ENCODE assay signal across 8 mouse cellular contexts in the genomic region with DNA sequence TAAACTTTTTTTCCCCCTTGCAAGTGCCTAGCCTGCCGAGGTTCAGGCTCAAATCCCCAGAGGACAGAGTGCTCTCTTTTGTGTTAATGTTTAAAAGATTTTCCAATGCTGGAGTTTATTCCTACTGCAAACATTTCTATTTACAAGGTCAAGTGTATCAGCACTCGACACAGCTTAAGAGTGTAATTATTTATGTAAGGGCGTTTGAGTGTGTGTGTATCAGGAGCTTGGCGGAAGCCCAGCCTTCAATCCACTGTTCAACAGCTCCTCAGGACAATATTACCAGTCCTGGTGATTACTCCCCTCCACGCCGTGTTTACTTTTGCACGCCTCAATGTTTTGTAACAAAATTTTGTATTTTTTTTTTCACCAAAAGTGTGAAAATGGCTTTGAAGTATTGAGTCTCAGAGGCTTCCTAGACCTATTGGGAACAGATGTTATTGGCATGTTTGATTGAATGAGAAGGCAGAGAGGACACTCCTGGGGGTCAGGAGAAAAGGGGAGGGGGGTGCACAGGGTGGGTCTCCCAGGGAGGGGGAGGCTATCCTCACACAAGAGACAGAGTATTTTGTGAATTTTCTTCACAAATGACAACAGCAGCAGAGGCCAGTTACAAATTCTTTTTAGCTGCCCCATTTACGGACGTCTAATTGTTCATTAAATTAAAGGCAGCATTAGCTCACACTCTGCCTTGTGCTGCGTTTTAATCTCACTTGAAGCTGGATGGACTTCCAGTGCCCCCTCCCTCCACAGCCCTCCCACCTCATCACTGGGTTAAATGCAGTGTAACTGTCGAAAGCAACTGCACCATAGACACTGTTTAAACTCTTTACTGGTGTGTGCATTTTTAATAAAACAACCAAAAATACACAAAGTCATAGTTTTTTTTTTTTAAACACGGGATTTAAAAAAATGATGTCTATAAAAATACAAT. TPM values are rescaled to one million over a fixed set of nuclear protein-coding genes. Genes with fewer than 3 reads are reported as not detected.
DNase-seq lines count a peak whose midpoint lies in the region; TF ChIP-seq lines count a peak whose summit lies in the region.

No protein-coding gene starts in this region.

- no peaks in the 10 kb centered on the region; the same call in none of the 2 replicates for H3K36me3 ChIP-seq in heart, adult 2 months (ENCODE audit: control insufficient read depth, insufficient read depth, low read length)

- H3K4me3 ChIP-seq in heart, adult 2 months = peak overlapping the region; percentile 83

- intact Hi-C loops in heart, adult 2 months (cut with DNase I) = no loop called here

- H3K9ac ChIP-seq in heart, adult 2 months (ENCODE audit: low read depth, low read length) = no peak overlapping the region

- no peaks in the 10 kb centered on the region for H3K4me1 ChIP-seq in heart, adult 2 months (ENCODE audit: control insufficient read depth, insufficient read depth, low read length)

- WGBS in heart, adult 2 months = 41% methylated on average over 12 of the region's 12 CpGs

- peak; percentile 67 for DNase-seq in embryo, embryonic 10.5 days (ENCODE audit: low spot score)
- DNase-seq in heart, adult 2 months = no peak
- DNase-seq in kidney, adult 18-20 months = peak; percentile 61
- peak; percentile 74 for DNase-seq in lung, postnatal 36 days
- DNase-seq in right cerebral cortex, adult 2 months (ENCODE audit: low spot score in 2 of 2) = no peak
- no peak for DNase-seq in urinary bladder, postnatal 14 days (ENCODE audit: low spot score)
- no peak for DNase-seq in left cerebral cortex, adult 8-10 months (ENCODE audit: low spot score in 2 of 2)
- no peak for DNase-seq in cerebellum, postnatal 14 days

- TF ChIP-seq CTCF in heart, adult 2 months (IDR thresholded peaks at IDR 0.05) = no peak

- H3K27ac ChIP-seq in heart, adult 2 months = no peak overlapping the region; the same call in 1 of the 2 replicates

- H3K79me2 ChIP-seq in heart, adult 2 months (replicated peaks; ENCODE audit: control insufficient read depth, insufficient read depth, low read length) = no peaks in the 10 kb centered on the region

- no peak for TF ChIP-seq EP300 in heart, adult 2 months (IDR thresholded peaks at IDR 0.05; ENCODE audit: insufficient read depth, low read depth, low read length)

- TF ChIP-seq POLR2A in heart, adult 2 months (IDR thresholded peaks at IDR 0.05; ENCODE audit: insufficient read depth, low read depth, low read length) = no peak

- no peaks in the 10 kb centered on the region for H3K27me3 ChIP-seq in heart, adult 2 months (ENCODE audit: control insufficient read depth, insufficient read depth, low read length)

RNA-seq across cellular contexts. Expression of a gene that starts 3.3 kb away (rescaled TPM):
- total RNA-seq in heart, adult 2 months (2021) = 10 to 100 TPM; 26.3 to 26.4 TPM
- polyA plus RNA-seq in heart, adult 2 months (2012; rRNA removed) = 16.0 and 18.8 TPM in 2 replicates
- 1 to 10 TPM; 5.9 to 7.6 (median 7.6) TPM for total RNA-seq in left cerebral cortex, adult 8-10 months (2022)

Comparison
In these comparisons a context has a peak if more than half of its experiments do, and no peak if none do; other contexts are left out.
1. DNase-seq: peak in embryo, embryonic 10.5 days (single experiment), kidney, adult 18-20 months (single experiment) and lung, postnatal 36 days (single experiment); none in heart, adult 2 months (0 of 2), right cerebral cortex, adult 2 months (0 of 2), urinary bladder, postnatal 14 days (single experiment), left cerebral cortex, adult 8-10 months (0 of 2) and cerebellum, postnatal 14 days (0 of 2).